Mouse (Mus musculus): ENCODE data around the gene Rnf225. TPM values are rescaled to one million over a fixed set of nuclear protein-coding genes. Genes with fewer than 3 reads are reported as not detected.
"Not testable (repeated sequence)": the region's sequence is repeated elsewhere in the genome, so short reads cannot be mapped to it uniquely, and the experiment has no call there.

Rnf225 gene
- 0.96 and 1.1 TPM in 2 replicates for polyA plus RNA-seq (2015; fragmentation: Nextera tagmentation; extraction: Ambion mirVana)

GRCm38 (mm10) chr7:12927191-12927680 is at the start of gene Rnf225:
Gene Rnf225, plus strand, starts transcription at chr7:12927416.
- H3K36me3 ChIP-seq: peaks cover 42% of the 10 kb centered on the region
- H3K4me3 ChIP-seq (replicated peaks): peak within 1 kb of the TSS; percentile 34
- peak within 1 kb of the TSS; percentile 36; the same call in 1 of the 2 replicates for H3K9ac ChIP-seq (replicated peaks)
- H3K4me2 ChIP-seq: peak within 1 kb of the TSS; percentile 58
- peaks cover 39% of the 10 kb centered on the region for H3K27me3 ChIP-seq (replicated peaks)
- no peak within 1 kb of the TSS for H3K27ac ChIP-seq (replicated peaks)
- H3K9me3 ChIP-seq (replicated peaks): no peaks in the 10 kb centered on the region
- no peak for ATAC-seq (ENCODE audit: low FRiP score)
- WGBS: 19% methylated on average over 8 of the region's 8 CpGs
- H3K4me1 ChIP-seq: peaks cover 29% of the 10 kb centered on the region

- no peaks in the 10 kb centered on the region for H3K9me3 ChIP-seq (replicated peaks)
- peak overlapping the region; percentile 73 for H3K4me3 ChIP-seq (replicated peaks)
- no peak for ATAC-seq (ENCODE audit: low FRiP score)
- peaks cover 18% of the 10 kb centered on the region for H3K4me1 ChIP-seq
- H3K36me3 ChIP-seq: peaks cover 8% of the 10 kb centered on the region
- no peaks in the 10 kb centered on the region for H3K27me3 ChIP-seq (replicated peaks)
- no peak overlapping the region for H3K27ac ChIP-seq (replicated peaks)
- peak overlapping the region; percentile 79; the same call in 1 of the 2 replicates for H3K9ac ChIP-seq (replicated peaks)
- H3K4me2 ChIP-seq: peak overlapping the region; percentile 84
Measured at GRCm38 (mm10) chr7:12880036-12880435, 47.2 kb upstream of the Rnf225 start.

GRCm38 (mm10) chr7:12880497-12880896 is 46.7 kb upstream of the Rnf225 start:
- not testable (repeated sequence) for H3K27me3 ChIP-seq (replicated peaks); H3K9me3 ChIP-seq (replicated peaks)
- H3K27ac ChIP-seq (replicated peaks): peak overlapping the region; percentile 61; the same call in 1 of the 2 replicates
- peak overlapping the region; percentile 84 for H3K4me2 ChIP-seq
- peaks cover 13% of the 10 kb centered on the region for H3K36me3 ChIP-seq
- peak; percentile 33; the same call in 1 of the 2 replicates for ATAC-seq (ENCODE audit: low FRiP score)
- 45% methylated on average over 8 of the region's 8 CpGs for WGBS
- H3K4me1 ChIP-seq: peaks cover 18% of the 10 kb centered on the region
- peak overlapping the region; percentile 79 for H3K9ac ChIP-seq (replicated peaks)
- H3K4me3 ChIP-seq (replicated peaks): peak overlapping the region; percentile 73

GRCm38 (mm10) chr7:12880911-12881660 is 46.1 kb upstream of the Rnf225 start, which contains the start of gene Zfp128:
Gene Zfp128, plus strand, starts transcription at chr7:12881177.
- H3K4me1 ChIP-seq: peaks cover 18% of the 10 kb centered on the region
- peak within 1 kb of the TSS; percentile 79 for H3K9ac ChIP-seq (replicated peaks)
- H3K4me2 ChIP-seq: peak within 1 kb of the TSS; percentile 84
- no peaks in the 10 kb centered on the region for H3K27me3 ChIP-seq (replicated peaks)
- peak; percentile 99 for ATAC-seq (ENCODE audit: low FRiP score)
- H3K27ac ChIP-seq (replicated peaks): peak within 1 kb of the TSS; percentile 61
- H3K36me3 ChIP-seq: peaks cover 19% of the 10 kb centered on the region
- under 1% methylated on average over 35 of the region's 35 CpGs for WGBS
- H3K9me3 ChIP-seq (replicated peaks): no peaks in the 10 kb centered on the region
- peak within 1 kb of the TSS; percentile 73 for H3K4me3 ChIP-seq (replicated peaks)

GRCm38 (mm10) chr7:12886563-12887266 is 40.5 kb upstream of the Rnf225 start:
- Histone ChIP-seq H3K27ac (replicated peaks) (no peak overlapping the region), H3K9ac (replicated peaks) (no peak overlapping the region), H3K9me3 (replicated peaks) (no peaks in the 10 kb centered on the region), H3K27me3 (replicated peaks) (no peaks in the 10 kb centered on the region), H3K4me1 (peaks cover 14% of the 10 kb centered on the region), H3K4me2 (no peak overlapping the region), H3K4me3 (replicated peaks) (no peak overlapping the region), H3K36me3 (peaks cover 68% of the 10 kb centered on the region)
- no peak for ATAC-seq (ENCODE audit: low FRiP score)
- WGBS: 89% methylated on average over 12 of the region's 12 CpGs

- no peak for ATAC-seq (ENCODE audit: low FRiP score)
Measured at GRCm38 (mm10) chr7:12887585-12887984, 39.6 kb upstream of the Rnf225 start.

GRCm38 (mm10) chr7:12890928-12891327 is 36.3 kb upstream of the Rnf225 start:
- Histone ChIP-seq H3K9ac (replicated peaks) (no peak overlapping the region), H3K36me3 (peaks cover 57% of the 10 kb centered on the region), H3K4me3 (replicated peaks) (no peak overlapping the region), H3K27me3 (replicated peaks) (no peaks in the 10 kb centered on the region), H3K27ac (replicated peaks) (no peak overlapping the region), H3K9me3 (replicated peaks) (no peaks in the 10 kb centered on the region), H3K4me1 (no peaks in the 10 kb centered on the region), H3K4me2 (no peak overlapping the region)
- 96% methylated on average over 14 of the region's 14 CpGs for WGBS
- no peak for ATAC-seq (ENCODE audit: low FRiP score)

More at GRCm38 (mm10) chr7:12887585-12887984, 39.6 kb upstream of the Rnf225 start:
- Histone ChIP-seq H3K4me1 (peaks cover 6% of the 10 kb centered on the region), H3K27ac (replicated peaks) (no peak overlapping the region), H3K9me3 (replicated peaks) (no peaks in the 10 kb centered on the region), H3K4me3 (replicated peaks) (no peak overlapping the region), H3K27me3 (replicated peaks) (no peaks in the 10 kb centered on the region), H3K36me3 (peaks cover 74% of the 10 kb centered on the region), H3K9ac (replicated peaks) (no peak overlapping the region), H3K4me2 (no peak overlapping the region)
- 93% methylated on average over 5 of the region's 5 CpGs for WGBS

GRCm38 (mm10) chr7:12891334-12891733 is 35.9 kb upstream of the Rnf225 start:
- H3K4me1 ChIP-seq: no peaks in the 10 kb centered on the region
- no peaks in the 10 kb centered on the region for H3K27me3 ChIP-seq (replicated peaks)
- H3K4me2 ChIP-seq: no peak overlapping the region
- H3K27ac ChIP-seq (replicated peaks): no peak overlapping the region
- WGBS: 85% methylated on average over 1 of the region's 1 CpGs
- H3K36me3 ChIP-seq: peaks cover 53% of the 10 kb centered on the region
- ATAC-seq (ENCODE audit: low FRiP score): no peak
- H3K9ac ChIP-seq (replicated peaks): no peak overlapping the region
- no peaks in the 10 kb centered on the region for H3K9me3 ChIP-seq (replicated peaks)
- no peak overlapping the region for H3K4me3 ChIP-seq (replicated peaks)

- H3K4me1 ChIP-seq: peaks cover 15% of the 10 kb centered on the region
- H3K9ac ChIP-seq (replicated peaks): peak within 1 kb of the TSS; percentile 66
- H3K27ac ChIP-seq (replicated peaks): peak within 1 kb of the TSS; percentile 63
- H3K4me3 ChIP-seq (replicated peaks): peak within 1 kb of the TSS; percentile 74
- peaks cover 3% of the 10 kb centered on the region; the same call in 1 of the 2 replicates for H3K36me3 ChIP-seq
- ATAC-seq (ENCODE audit: low FRiP score): peak; percentile 97
- 7% methylated on average over 36 of the region's 36 CpGs for WGBS
- peak within 1 kb of the TSS; percentile 57 for H3K4me2 ChIP-seq
- H3K9me3 ChIP-seq (replicated peaks): no peaks in the 10 kb centered on the region
- H3K27me3 ChIP-seq (replicated peaks): no peaks in the 10 kb centered on the region
Measured at GRCm38 (mm10) chr7:12897655-12898410, 29.4 kb upstream of the Rnf225 start, which contains the start of gene Zscan22. Gene Zscan22, plus strand, starts transcription at chr7:12897815.

GRCm38 (mm10) chr7:12901517-12901916 is 25.7 kb upstream of the Rnf225 start:
- no peak for ATAC-seq (ENCODE audit: low FRiP score)
- Histone ChIP-seq H3K27me3 (replicated peaks) (no peaks in the 10 kb centered on the region), H3K36me3 (peaks cover 23% of the 10 kb centered on the region), H3K4me1 (peaks cover 15% of the 10 kb centered on the region), H3K4me3 (replicated peaks) (no peak overlapping the region), H3K9ac (replicated peaks) (no peak overlapping the region), H3K27ac (replicated peaks) (no peak overlapping the region), H3K4me2 (no peak overlapping the region), H3K9me3 (replicated peaks) (no peaks in the 10 kb centered on the region)
- WGBS: 95% methylated on average over 5 of the region's 5 CpGs

- H3K9ac ChIP-seq (replicated peaks): no peak overlapping the region
- 60% methylated on average over 10 of the region's 10 CpGs for WGBS
- H3K27me3 ChIP-seq (replicated peaks): no peaks in the 10 kb centered on the region
- H3K27ac ChIP-seq (replicated peaks): no peak overlapping the region
- ATAC-seq (ENCODE audit: low FRiP score): no peak
- no peaks in the 10 kb centered on the region for H3K9me3 ChIP-seq (replicated peaks)
- H3K4me1 ChIP-seq: peaks cover 10% of the 10 kb centered on the region
- H3K4me2 ChIP-seq: no peak overlapping the region
- H3K36me3 ChIP-seq: peaks cover 45% of the 10 kb centered on the region
- H3K4me3 ChIP-seq (replicated peaks): no peak overlapping the region
Measured at GRCm38 (mm10) chr7:12903623-12904022, 23.6 kb upstream of the Rnf225 start.
